Mouse (Mus musculus): Measurements from ENCODE around the gene Fam189a1. TPM values are rescaled to one million over a fixed set of nuclear protein-coding genes. Genes with fewer than 3 reads are reported as not detected.
A peak's percentile ranks its signal among the peaks of the same experiment; 100 is the strongest.

Gene Fam189a1
- polyA plus RNA-seq, 2 experiments = 0.02 TPM; not detected in 1

GRCm38 (mm10) chr7:64741333-64742307, 414.8 kb downstream of the Fam189a1 start:
- Histone ChIP-seq H3K9ac (replicated peaks) (no peak overlapping the region), H3K36me3 (replicated peaks; ENCODE audit: control insufficient read depth, insufficient read depth, low read depth) (no peaks in the 10 kb centered on the region), H3K4me1 (replicated peaks; ENCODE audit: control insufficient read depth in 2 of 2, insufficient read depth in 2 of 2, low read length in 1 of 2) (no peaks in the 10 kb centered on the region), H3K9me3 (ENCODE audit: control insufficient read depth, low read length) (no peaks in the 10 kb centered on the region), H3K27me3 (ENCODE audit: control insufficient read depth, insufficient read depth, low read length) (no peaks in the 10 kb centered on the region), H3K27ac (no peak overlapping the region), H3K4me3 (ENCODE audit: insufficient read depth in 1 of 2, low read depth in 2 of 2, low read length in 2 of 2) (no peak overlapping the region), H3K4me2 (ENCODE audit: low read depth) (no peak overlapping the region)
- TF ChIP-seq EP300 (IDR thresholded peaks at IDR 0.05; ENCODE audit: low read depth) (no peak), CTCF (IDR thresholded peaks at IDR 0.05; ENCODE audit: low read depth) (peak; percentile 90)
- ATAC-seq (ENCODE audit: insufficient read depth) = no peak
- DNase-seq (ENCODE audit: low read depth in 3 of 3, low spot score in 3 of 3) = peak; percentile 3 to 9 (median 9)
- WGBS (ENCODE audit: insufficient replicate concordance) = 28% methylated on average over 8 of the region's 8 CpGs

- no peaks in the 10 kb centered on the region for H3K36me3 ChIP-seq (replicated peaks; ENCODE audit: control insufficient read depth, insufficient read depth, low read depth)
- DNase-seq (ENCODE audit: low read depth in 3 of 3, low spot score in 3 of 3) = no peak
- no peak overlapping the region for H3K27ac ChIP-seq
- WGBS (ENCODE audit: insufficient replicate concordance) = 58% methylated on average over 11 of the region's 11 CpGs
- ATAC-seq (ENCODE audit: insufficient read depth) = no peak
- no peaks in the 10 kb centered on the region for H3K27me3 ChIP-seq (ENCODE audit: control insufficient read depth, insufficient read depth, low read length)
- H3K9ac ChIP-seq (replicated peaks) = no peak overlapping the region
- no peak overlapping the region for H3K4me3 ChIP-seq (ENCODE audit: insufficient read depth in 1 of 2, low read depth in 2 of 2, low read length in 2 of 2)
- no peaks in the 10 kb centered on the region for H3K9me3 ChIP-seq (ENCODE audit: control insufficient read depth, low read length)
- no peak for TF ChIP-seq EP300 (IDR thresholded peaks at IDR 0.05; ENCODE audit: low read depth)
- TF ChIP-seq CTCF (IDR thresholded peaks at IDR 0.05; ENCODE audit: low read depth) = no peak
- no peaks in the 10 kb centered on the region for H3K4me1 ChIP-seq (replicated peaks; ENCODE audit: control insufficient read depth in 2 of 2, insufficient read depth in 2 of 2, low read length in 1 of 2)
- no peak overlapping the region for H3K4me2 ChIP-seq (ENCODE audit: low read depth)
Observed at GRCm38 (mm10) chr7:64739131-64739530, 417.2 kb downstream of the Fam189a1 start.

GRCm38 (mm10) chr7:64729785-64730184, 426.6 kb downstream of the Fam189a1 start:
- Histone ChIP-seq H3K4me2 (ENCODE audit: low read depth) (no peak overlapping the region), H3K27ac (no peak overlapping the region), H3K4me1 (replicated peaks; ENCODE audit: control insufficient read depth in 2 of 2, insufficient read depth in 2 of 2, low read length in 1 of 2) (no peaks in the 10 kb centered on the region), H3K4me3 (ENCODE audit: insufficient read depth in 1 of 2, low read depth in 2 of 2, low read length in 2 of 2) (no peak overlapping the region), H3K9me3 (ENCODE audit: control insufficient read depth, low read length) (no peaks in the 10 kb centered on the region), H3K27me3 (ENCODE audit: control insufficient read depth, insufficient read depth, low read length) (no peaks in the 10 kb centered on the region), H3K9ac (replicated peaks) (no peak overlapping the region), H3K36me3 (replicated peaks; ENCODE audit: control insufficient read depth, insufficient read depth, low read depth) (no peaks in the 10 kb centered on the region)
- peak; percentile 54 for TF ChIP-seq CTCF (IDR thresholded peaks at IDR 0.05; ENCODE audit: low read depth)
- no peak for TF ChIP-seq EP300 (IDR thresholded peaks at IDR 0.05; ENCODE audit: low read depth)
- WGBS (ENCODE audit: insufficient replicate concordance) = 25% methylated on average over 7 of the region's 7 CpGs
- ATAC-seq (ENCODE audit: insufficient read depth) (no peak), DNase-seq (ENCODE audit: low read depth in 3 of 3, low spot score in 3 of 3) (no peak)

- Histone ChIP-seq H3K9ac (replicated peaks) (no peak overlapping the region), H3K4me2 (ENCODE audit: low read depth) (no peak overlapping the region), H3K4me3 (ENCODE audit: insufficient read depth in 1 of 2, low read depth in 2 of 2, low read length in 2 of 2) (no peak overlapping the region), H3K4me1 (replicated peaks; ENCODE audit: control insufficient read depth in 2 of 2, insufficient read depth in 2 of 2, low read length in 1 of 2) (no peaks in the 10 kb centered on the region), H3K27ac (no peak overlapping the region), H3K36me3 (replicated peaks; ENCODE audit: control insufficient read depth, insufficient read depth, low read depth) (no peaks in the 10 kb centered on the region), H3K9me3 (ENCODE audit: control insufficient read depth, low read length) (no peaks in the 10 kb centered on the region), H3K27me3 (ENCODE audit: control insufficient read depth, insufficient read depth, low read length) (no peaks in the 10 kb centered on the region)
- DNase-seq (ENCODE audit: low read depth in 3 of 3, low spot score in 3 of 3) = no peak
- 40% methylated on average over 3 of the region's 3 CpGs for WGBS (ENCODE audit: insufficient replicate concordance)
- TF ChIP-seq EP300 (IDR thresholded peaks at IDR 0.05; ENCODE audit: low read depth) = no peak
- TF ChIP-seq CTCF (IDR thresholded peaks at IDR 0.05; ENCODE audit: low read depth) = no peak
- no peak for ATAC-seq (ENCODE audit: insufficient read depth)
Observed at GRCm38 (mm10) chr7:64728816-64729215, 427.6 kb downstream of the Fam189a1 start.

- no peak overlapping the region for H3K9ac ChIP-seq (replicated peaks)
- no peaks in the 10 kb centered on the region for H3K36me3 ChIP-seq (replicated peaks; ENCODE audit: control insufficient read depth, insufficient read depth, low read depth)
- H3K9me3 ChIP-seq (ENCODE audit: control insufficient read depth, low read length) = no peaks in the 10 kb centered on the region
- H3K4me1 ChIP-seq (replicated peaks; ENCODE audit: control insufficient read depth in 2 of 2, insufficient read depth in 2 of 2, low read length in 1 of 2) = no peaks in the 10 kb centered on the region
- DNase-seq (ENCODE audit: low read depth in 3 of 3, low spot score in 3 of 3) = no peak
- H3K4me3 ChIP-seq (ENCODE audit: insufficient read depth in 1 of 2, low read depth in 2 of 2, low read length in 2 of 2) = no peak overlapping the region
- no peaks in the 10 kb centered on the region for H3K27me3 ChIP-seq (ENCODE audit: control insufficient read depth, insufficient read depth, low read length)
- H3K4me2 ChIP-seq (ENCODE audit: low read depth) = no peak overlapping the region
- ATAC-seq (ENCODE audit: insufficient read depth) = no peak
- no peak for TF ChIP-seq EP300 (IDR thresholded peaks at IDR 0.05; ENCODE audit: low read depth)
- WGBS (ENCODE audit: insufficient replicate concordance) = 53% methylated on average over 5 of the region's 5 CpGs
- H3K27ac ChIP-seq = no peak overlapping the region
Observed at GRCm38 (mm10) chr7:64728181-64728591, 428.2 kb downstream of the Fam189a1 start.

All from liver, embryonic 14.5 days (tissue).